Mouse (Mus musculus): ENCODE measurements around the gene Exoc2. TPM values are rescaled to one million over a fixed set of nuclear protein-coding genes. Genes with fewer than 3 reads are reported as not detected.

The Exoc2 gene
- polyA plus RNA-seq, 1 experiment from 2014 or later, result 55.8 TPM

DNA sequence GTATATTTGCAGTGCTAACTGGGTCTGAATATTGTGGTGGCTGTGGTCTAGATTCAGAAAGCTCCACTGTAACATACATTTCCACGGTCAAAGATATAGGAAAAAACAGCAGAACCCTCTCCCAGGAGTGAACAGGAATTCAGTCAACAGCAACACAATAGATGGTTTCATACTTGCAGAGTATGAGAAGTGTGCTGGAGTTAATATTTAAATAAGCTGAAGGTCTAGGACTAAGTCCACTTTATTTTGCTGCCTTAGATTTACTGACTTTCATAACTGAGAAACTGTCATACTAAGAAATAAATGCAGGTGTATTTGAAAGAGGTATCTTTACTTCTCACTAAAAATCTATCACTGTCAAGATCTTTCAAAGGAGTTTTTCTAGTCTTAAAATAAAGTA, 137.6 kb downstream of the Exoc2 start:
- no peak overlapping the region for H3K9ac ChIP-seq (replicated peaks)
- H3K27ac ChIP-seq (replicated peaks), result no peak overlapping the region
- H3K4me3 ChIP-seq, result no peak overlapping the region
- no peak for ATAC-seq (replicated peaks)
- no peaks in the 10 kb centered on the region for H3K4me1 ChIP-seq
- WGBS, result 90% methylated on average over 1 of the region's 1 CpGs
- no peaks in the 10 kb centered on the region for H3K9me3 ChIP-seq
- H3K4me2 ChIP-seq (replicated peaks), result no peak overlapping the region
- H3K27me3 ChIP-seq, result no peaks in the 10 kb centered on the region
- H3K36me3 ChIP-seq, result peaks cover 5% of the 10 kb centered on the region; the same call in 1 of the 2 replicates

DNA sequence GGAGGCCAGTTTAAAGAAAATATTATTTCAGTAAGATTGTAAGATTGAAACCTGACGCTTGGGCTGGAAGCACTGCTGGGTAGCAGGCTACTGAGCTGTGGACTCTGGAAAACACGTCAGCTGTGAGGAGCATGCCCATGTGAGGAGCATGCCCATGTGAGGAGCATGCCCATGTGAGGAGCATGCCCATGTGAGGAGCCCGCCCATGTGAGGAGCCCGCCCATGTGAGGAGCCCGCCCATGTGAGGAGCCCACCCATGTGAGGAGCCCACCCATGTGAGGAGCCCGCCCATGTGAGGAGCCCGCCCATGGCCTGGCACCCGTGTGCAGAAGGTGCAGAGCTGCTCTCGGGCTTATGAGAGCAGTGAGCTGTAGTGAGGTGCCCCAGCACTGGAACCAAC, 139.0 kb downstream of the Exoc2 start:
- no peak for ATAC-seq (replicated peaks)
- Histone ChIP-seq H3K9ac (replicated peaks) (no peak overlapping the region), H3K4me1 (no peaks in the 10 kb centered on the region), H3K27ac (replicated peaks) (no peak overlapping the region), H3K4me2 (replicated peaks) (no peak overlapping the region), H3K4me3 (no peak overlapping the region), H3K9me3 (no peaks in the 10 kb centered on the region), H3K36me3 (peaks cover 4% of the 10 kb centered on the region; the same call in 1 of the 2 replicates), H3K27me3 (no peaks in the 10 kb centered on the region)
- 95% methylated on average over 9 of the region's 9 CpGs for WGBS

DNA sequence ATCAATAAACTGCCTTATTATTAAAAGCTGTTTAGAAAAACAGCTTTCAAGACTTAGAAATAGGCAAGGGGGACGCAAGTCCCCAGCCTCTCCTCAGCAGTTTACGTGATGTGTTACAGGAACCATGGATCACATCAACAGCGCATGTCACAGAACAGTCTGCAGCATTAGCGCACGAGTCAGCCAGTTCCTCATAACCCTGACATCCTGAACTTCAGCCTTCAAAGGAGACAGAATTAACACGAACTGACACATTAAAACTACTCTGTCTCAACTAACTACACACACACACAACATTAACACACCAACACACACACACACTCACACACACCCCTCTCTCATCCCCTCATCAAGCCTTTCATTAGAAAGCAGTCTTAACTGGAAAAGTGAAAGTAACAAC, 139.5 kb downstream of the Exoc2 start:
- Histone ChIP-seq H3K27me3 (no peaks in the 10 kb centered on the region), H3K9me3 (no peaks in the 10 kb centered on the region), H3K4me2 (replicated peaks) (no peak overlapping the region), H3K27ac (replicated peaks) (no peak overlapping the region), H3K36me3 (peaks cover 2% of the 10 kb centered on the region; the same call in 1 of the 2 replicates), H3K9ac (replicated peaks) (no peak overlapping the region), H3K4me1 (no peaks in the 10 kb centered on the region), H3K4me3 (no peak overlapping the region)
- ATAC-seq (replicated peaks), result no peak
- WGBS, result 92% methylated on average over 6 of the region's 6 CpGs

DNA sequence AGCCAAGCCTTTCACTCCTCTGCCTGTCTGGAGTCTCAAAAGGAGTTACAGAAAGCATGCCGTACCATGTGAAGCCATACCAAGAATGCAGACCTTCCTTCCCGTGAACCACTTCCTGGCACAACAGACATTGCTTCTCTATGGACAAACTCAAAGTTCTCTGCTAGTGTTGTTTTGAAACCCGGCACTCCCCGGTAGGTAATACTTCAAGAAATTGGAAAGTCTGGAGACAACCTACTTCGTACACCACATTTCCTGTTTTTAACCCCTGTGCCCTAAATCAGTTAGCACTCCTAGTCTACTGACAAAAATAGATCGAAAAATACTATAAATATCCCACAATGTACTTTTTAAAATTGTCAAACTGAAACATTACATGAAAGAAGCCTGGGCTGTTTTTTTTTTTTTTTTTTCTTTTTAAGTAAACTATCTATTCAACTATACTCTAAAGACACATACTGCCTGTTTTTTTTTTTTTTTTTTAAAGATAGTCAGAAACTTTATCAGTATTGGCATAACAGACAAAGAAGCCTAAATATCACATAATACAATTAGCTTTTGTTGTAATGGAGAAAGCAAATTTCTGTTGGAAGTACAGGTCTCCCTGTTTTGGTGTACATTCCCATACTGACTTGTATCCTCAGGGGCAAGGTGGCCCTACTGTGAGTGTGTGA, 140.3 kb downstream of the Exoc2 start:
- no peak for ATAC-seq (replicated peaks)
- Histone ChIP-seq H3K27me3 (no peaks in the 10 kb centered on the region), H3K36me3 (no peaks in the 10 kb centered on the region), H3K4me2 (replicated peaks) (no peak overlapping the region), H3K4me1 (no peaks in the 10 kb centered on the region), H3K9me3 (no peaks in the 10 kb centered on the region), H3K9ac (replicated peaks) (no peak overlapping the region), H3K27ac (replicated peaks) (no peak overlapping the region), H3K4me3 (no peak overlapping the region)
- WGBS, result 90% methylated on average over 6 of the region's 6 CpGs

DNA sequence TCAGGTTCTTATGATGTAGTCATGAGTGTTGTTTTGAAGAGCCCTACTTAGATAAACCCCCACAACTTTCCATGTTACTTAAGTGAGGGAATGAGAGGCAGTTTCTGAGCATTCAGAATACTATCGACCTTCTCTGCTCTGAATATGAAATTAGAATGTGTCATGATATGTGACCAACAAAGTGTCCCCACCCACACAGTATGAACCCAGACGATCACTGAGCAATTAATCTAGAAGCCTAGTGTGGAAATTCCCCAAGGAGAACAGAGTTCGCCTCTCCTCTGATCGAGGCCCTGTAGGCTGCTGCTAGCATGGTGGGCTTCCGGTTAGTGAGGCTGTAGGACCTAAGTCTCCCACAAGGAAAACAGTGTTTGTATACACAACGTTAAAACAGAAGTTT, 142.5 kb downstream of the Exoc2 start:
- Histone ChIP-seq H3K4me2 (replicated peaks) (no peak overlapping the region), H3K9me3 (no peaks in the 10 kb centered on the region), H3K27me3 (no peaks in the 10 kb centered on the region), H3K27ac (replicated peaks) (no peak overlapping the region), H3K4me1 (no peaks in the 10 kb centered on the region), H3K9ac (replicated peaks) (no peak overlapping the region), H3K4me3 (no peak overlapping the region), H3K36me3 (no peaks in the 10 kb centered on the region)
- ATAC-seq (replicated peaks), result no peak
- WGBS, result 87% methylated on average over 6 of the region's 6 CpGs

DNA sequence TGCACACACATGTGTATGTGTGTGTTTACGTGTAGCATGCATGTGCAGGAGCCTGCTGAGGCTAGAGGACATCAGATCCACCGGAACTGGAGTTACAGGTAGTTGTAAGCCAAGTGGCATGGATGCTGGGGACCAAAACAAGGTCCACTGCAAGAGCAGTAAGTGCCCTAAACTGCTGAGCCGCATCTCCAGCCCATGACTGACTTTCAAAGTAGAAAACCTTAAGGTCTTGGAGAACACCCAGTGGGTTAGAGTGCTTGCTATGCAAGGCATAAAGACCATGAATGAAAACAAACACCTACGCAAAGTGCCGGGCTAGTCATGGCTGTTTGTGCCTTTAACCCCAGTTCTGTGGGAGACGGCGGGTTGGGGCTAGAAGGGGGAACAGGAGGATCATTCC, 147.4 kb downstream of the Exoc2 start:
- Histone ChIP-seq H3K9me3 (no peaks in the 10 kb centered on the region), H3K4me3 (no peak overlapping the region), H3K4me1 (no peaks in the 10 kb centered on the region), H3K27ac (replicated peaks) (no peak overlapping the region), H3K36me3 (peaks cover 10% of the 10 kb centered on the region), H3K4me2 (replicated peaks) (no peak overlapping the region), H3K9ac (replicated peaks) (no peak overlapping the region), H3K27me3 (no peaks in the 10 kb centered on the region)
- ATAC-seq (replicated peaks), result no peak
- 96% methylated on average over 7 of the region's 7 CpGs for WGBS

DNA sequence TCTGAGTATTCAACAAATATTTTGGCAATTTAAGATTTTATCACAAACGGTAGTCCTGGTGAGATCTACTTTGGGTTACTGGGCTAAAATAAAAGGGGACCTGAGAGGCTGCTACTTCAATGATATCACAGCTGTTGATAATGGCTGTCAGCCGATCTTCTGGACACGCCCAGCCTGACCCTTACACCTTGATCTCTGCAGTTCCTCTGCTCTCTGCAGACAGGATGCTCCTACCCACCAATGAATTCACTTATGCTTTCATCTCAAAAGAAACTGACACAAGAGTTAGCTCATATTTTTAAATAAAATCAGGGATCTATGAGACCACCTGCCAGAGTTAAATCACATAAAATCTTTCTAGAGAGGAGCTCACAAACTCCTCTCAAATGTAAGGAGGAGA, 149.0 kb downstream of the Exoc2 start:
- WGBS, result 83% methylated on average over 3 of the region's 3 CpGs

DNA sequence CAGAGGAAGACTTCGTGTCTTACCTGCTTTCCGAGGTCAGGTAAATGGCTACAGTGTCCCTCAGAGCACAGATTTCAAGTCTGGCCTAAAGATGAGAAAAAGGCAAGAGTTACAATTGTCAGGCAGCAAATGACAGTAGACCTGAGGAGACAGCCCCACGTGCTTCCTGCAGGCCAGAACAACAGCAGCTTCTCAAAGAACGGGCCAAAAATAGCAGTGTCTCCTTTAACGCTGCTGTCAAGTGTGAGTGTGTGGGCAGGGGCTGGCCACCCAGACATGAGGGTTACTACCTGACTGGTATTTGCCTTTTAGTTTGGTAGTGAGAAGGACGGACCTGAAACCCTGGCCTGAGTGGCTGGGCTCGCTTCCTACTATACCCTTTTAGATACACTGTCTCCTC, 153.3 kb downstream of the Exoc2 start:
- no peak for ATAC-seq (replicated peaks)
- no peak overlapping the region for H3K9ac ChIP-seq (replicated peaks)
- H3K4me2 ChIP-seq (replicated peaks), result no peak overlapping the region
- WGBS, result 89% methylated on average over 7 of the region's 7 CpGs
- peaks cover 33% of the 10 kb centered on the region for H3K36me3 ChIP-seq
- no peak overlapping the region for H3K4me3 ChIP-seq
- no peak overlapping the region for H3K27ac ChIP-seq (replicated peaks)
- no peaks in the 10 kb centered on the region for H3K4me1 ChIP-seq
- no peaks in the 10 kb centered on the region for H3K9me3 ChIP-seq
- no peaks in the 10 kb centered on the region for H3K27me3 ChIP-seq

More for the DNA sequence above, 149.0 kb downstream of the Exoc2 start:
- Histone ChIP-seq H3K9me3 (no peaks in the 10 kb centered on the region), H3K9ac (replicated peaks) (no peak overlapping the region), H3K36me3 (peaks cover 13% of the 10 kb centered on the region), H3K4me1 (no peaks in the 10 kb centered on the region), H3K27ac (replicated peaks) (no peak overlapping the region), H3K4me3 (no peak overlapping the region), H3K27me3 (no peaks in the 10 kb centered on the region), H3K4me2 (replicated peaks) (no peak overlapping the region)
- ATAC-seq (replicated peaks), result no peak

DNA sequence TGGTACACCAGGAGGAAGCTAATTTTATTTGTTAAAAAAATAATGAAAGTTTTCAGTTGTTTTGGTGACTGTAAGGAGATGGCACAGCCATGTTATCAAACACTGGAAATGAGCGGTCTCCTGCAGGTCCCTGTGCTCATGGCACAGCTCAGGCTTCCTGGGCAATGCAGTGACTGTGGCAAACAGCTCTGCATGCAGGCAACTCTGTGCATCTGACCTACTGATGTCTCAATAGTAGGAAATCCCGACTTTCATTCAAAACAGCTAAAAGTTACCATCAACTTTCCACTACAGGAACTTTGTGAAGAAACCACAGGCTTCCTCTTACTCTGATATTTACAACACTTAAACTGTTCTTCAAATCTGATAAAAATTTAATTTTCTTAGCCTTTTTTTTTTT, 154.0 kb downstream of the Exoc2 start:
- Histone ChIP-seq H3K9me3 (no peaks in the 10 kb centered on the region), H3K36me3 (peaks cover 38% of the 10 kb centered on the region), H3K9ac (replicated peaks) (no peak overlapping the region), H3K4me3 (no peak overlapping the region), H3K27me3 (no peaks in the 10 kb centered on the region), H3K27ac (replicated peaks) (no peak overlapping the region), H3K4me1 (no peaks in the 10 kb centered on the region), H3K4me2 (replicated peaks) (no peak overlapping the region)
- 94% methylated on average over 2 of the region's 2 CpGs for WGBS
- ATAC-seq (replicated peaks), result no peak

DNA sequence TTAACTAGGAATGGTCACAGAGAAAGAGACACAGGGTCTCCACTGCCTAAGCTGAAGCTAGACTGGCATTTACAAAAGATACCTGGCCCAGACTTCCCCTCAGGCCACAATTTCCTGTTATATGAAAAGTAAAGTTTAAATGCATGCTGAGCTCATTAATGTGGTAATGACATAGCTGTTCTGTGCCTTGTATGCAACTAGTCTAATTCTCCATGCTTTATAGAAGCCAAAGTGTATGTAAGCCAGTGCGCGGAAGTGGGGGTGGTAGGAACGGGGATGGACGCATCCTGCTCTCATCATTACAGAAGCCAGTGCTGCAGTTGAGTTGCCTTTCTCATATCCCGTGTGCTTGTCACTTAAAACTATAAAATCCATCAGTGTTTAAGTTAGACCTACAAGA, 156.5 kb downstream of the Exoc2 start:
- no peak overlapping the region for H3K9ac ChIP-seq (replicated peaks)
- H3K9me3 ChIP-seq, result no peaks in the 10 kb centered on the region
- H3K4me2 ChIP-seq (replicated peaks), result no peak overlapping the region
- no peak overlapping the region for H3K27ac ChIP-seq (replicated peaks)
- no peak overlapping the region for H3K4me3 ChIP-seq
- no peaks in the 10 kb centered on the region for H3K4me1 ChIP-seq
- peaks cover 49% of the 10 kb centered on the region for H3K36me3 ChIP-seq
- no peaks in the 10 kb centered on the region for H3K27me3 ChIP-seq
- WGBS, result 96% methylated on average over 5 of the region's 5 CpGs
- no peak for ATAC-seq (replicated peaks)

DNA sequence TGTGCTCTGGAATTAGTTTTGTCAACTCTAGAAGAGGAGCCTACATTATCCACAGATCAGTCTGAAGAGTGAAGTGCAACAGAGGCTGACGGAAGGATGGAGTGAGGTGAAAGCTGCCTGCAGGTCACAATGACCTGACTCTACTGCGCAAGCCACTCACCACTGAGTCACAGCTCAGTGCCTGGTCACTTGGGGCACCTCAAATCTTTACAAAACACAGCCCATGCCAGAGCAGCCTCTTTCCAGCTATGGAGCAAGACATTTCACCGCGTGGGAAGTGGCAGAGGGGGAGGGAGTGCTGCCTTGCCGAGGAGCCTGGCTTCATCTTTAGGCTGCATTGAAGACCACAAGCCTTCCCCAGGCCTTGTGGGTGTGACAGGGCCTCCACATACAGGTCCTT, 159.6 kb downstream of the Exoc2 start:
- H3K36me3 ChIP-seq, result peaks cover 40% of the 10 kb centered on the region
- no peaks in the 10 kb centered on the region for H3K9me3 ChIP-seq
- H3K4me1 ChIP-seq, result no peaks in the 10 kb centered on the region
- H3K27ac ChIP-seq (replicated peaks), result no peak overlapping the region
- H3K9ac ChIP-seq (replicated peaks), result no peak overlapping the region
- WGBS, result 88% methylated on average over 5 of the region's 5 CpGs
- H3K4me3 ChIP-seq, result no peak overlapping the region
- H3K4me2 ChIP-seq (replicated peaks), result no peak overlapping the region
- no peaks in the 10 kb centered on the region for H3K27me3 ChIP-seq
- ATAC-seq (replicated peaks), result no peak

DNA sequence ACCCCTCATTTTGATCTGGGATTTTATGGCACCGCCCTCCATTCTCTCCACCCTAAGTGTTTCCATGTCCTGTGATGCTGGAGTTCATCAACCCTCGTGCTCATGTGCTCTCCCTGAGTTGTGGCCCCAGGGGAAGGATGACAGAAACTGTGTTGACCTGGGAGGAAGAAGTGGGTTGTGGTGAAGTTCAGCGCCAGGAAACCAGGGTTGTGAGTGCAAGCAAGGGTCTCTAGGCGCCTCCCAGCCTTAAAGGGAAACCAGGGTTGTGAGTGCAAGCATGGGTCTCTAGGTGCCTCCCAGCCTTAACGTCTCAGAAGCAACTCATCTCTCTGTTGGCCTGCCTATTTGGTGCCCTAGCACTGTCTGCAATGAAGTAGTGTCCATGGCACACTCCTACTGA, 160.4 kb downstream of the Exoc2 start:
- Histone ChIP-seq H3K9ac (replicated peaks) (no peak overlapping the region), H3K4me2 (replicated peaks) (no peak overlapping the region), H3K27me3 (no peaks in the 10 kb centered on the region), H3K27ac (replicated peaks) (no peak overlapping the region), H3K36me3 (peaks cover 35% of the 10 kb centered on the region), H3K9me3 (no peaks in the 10 kb centered on the region), H3K4me3 (no peak overlapping the region), H3K4me1 (no peaks in the 10 kb centered on the region)
- no peak for ATAC-seq (replicated peaks)
- WGBS, result 93% methylated on average over 5 of the region's 5 CpGs

DNA sequence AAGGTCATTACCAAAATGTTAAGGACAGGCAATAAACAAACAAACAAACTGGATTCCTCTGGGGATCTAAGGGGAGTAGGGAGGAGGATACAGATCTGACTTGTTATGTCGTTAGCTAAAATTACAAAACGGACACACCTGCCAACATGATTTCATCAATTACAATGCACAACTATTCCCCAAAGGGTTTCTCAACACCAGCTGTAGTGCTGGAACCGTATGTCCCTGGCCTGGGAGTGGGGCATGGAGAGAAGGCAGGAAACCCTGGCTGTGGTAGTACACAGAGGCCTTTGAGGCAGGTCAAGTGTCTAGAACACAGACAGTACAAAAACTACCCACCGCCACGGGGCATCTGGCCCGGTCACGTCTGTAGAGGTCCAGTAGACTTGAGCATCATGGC, 164.7 kb downstream of the Exoc2 start:
- no peak for ATAC-seq (replicated peaks)
- H3K4me1 ChIP-seq, result no peaks in the 10 kb centered on the region
- WGBS, result 85% methylated on average over 7 of the region's 7 CpGs
- no peak overlapping the region for H3K9ac ChIP-seq (replicated peaks)
- H3K4me2 ChIP-seq (replicated peaks), result no peak overlapping the region
- peaks cover 13% of the 10 kb centered on the region; the same call in 1 of the 2 replicates for H3K36me3 ChIP-seq
- no peaks in the 10 kb centered on the region for H3K9me3 ChIP-seq
- no peak overlapping the region for H3K4me3 ChIP-seq
- no peaks in the 10 kb centered on the region for H3K27me3 ChIP-seq
- no peak overlapping the region for H3K27ac ChIP-seq (replicated peaks)

Measured in forebrain, embryonic 15.5 days (tissue).